ENCODE assay signal across 11 mouse cellular contexts in the genomic region with DNA sequence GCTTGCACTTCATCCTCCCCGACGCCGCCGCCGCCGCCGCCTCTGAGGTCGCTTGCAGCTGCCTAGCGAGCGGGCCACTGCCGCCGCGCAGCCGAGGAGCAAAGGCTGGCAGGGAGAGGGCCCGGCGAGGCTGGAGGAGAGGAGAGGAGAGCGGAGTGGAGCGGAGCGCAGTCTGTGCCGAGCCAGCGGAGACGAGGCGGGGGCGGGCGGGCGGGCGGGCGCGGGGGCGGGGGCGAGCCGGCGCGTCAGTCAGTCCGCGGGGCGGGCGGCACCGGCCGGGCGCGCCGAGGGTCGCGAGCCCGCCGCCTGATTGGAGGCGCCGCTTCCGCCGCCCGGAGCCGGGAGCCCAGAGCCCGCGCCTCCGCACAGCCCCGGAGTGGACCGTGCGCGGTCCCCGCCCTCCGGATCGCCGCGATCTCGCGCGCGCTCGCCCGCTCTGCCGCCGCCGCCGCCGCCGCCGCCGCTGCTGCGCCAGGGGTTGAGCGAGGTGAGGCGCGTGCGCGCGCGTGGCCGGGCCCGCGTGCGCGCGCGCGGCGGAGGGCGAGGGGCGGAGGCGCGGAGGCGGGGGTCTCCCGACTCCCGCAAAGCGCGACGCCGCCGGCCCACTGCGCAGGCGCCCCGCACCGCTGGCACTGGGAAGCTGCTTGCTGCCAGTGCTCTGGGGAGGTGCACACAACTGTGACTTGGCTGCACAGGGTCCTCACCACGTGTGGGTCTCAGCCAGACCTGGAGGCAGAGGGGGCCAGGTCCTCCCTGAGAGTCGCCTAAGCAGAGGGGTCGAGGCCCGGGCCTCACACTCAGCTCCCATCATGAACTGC. TPM values are rescaled to one million over a fixed set of nuclear protein-coding genes. Genes with fewer than 3 reads are reported as not detected.
A peak's percentile ranks its signal among the peaks of the same experiment; 100 is the strongest.
DNase-seq lines count a peak whose midpoint lies in the region; ATAC-seq and TF ChIP-seq lines count a peak whose summit lies in the region.
"Not testable (repeated sequence)": the region's sequence is repeated elsewhere in the genome, so short reads cannot be mapped to it uniquely, and the experiment has no call there.
"Had no signal": no experiment of that assay in that cellular context is flagged by ENCODE, and none has a peak within 500 bp of the region (broad histone marks: within the 10 kb centered on the region; RNA-seq: fewer than 3 reads in every experiment).

TSS of gene Nudt10 (minus strand) at position 193 of the 818 bp plus-strand sequence.

- no CpG with 5 or more reads among the region's 116 CpGs for WGBS in forebrain, embryonic 12.5 days
- WGBS in heart, embryonic 15.5 days = no CpG with 5 or more reads among the region's 116 CpGs
- WGBS in kidney, adult 2 months = 0% methylated on average over 1 of the region's 116 CpGs
- WGBS in liver, embryonic 13.5 days (ENCODE audit: insufficient replicate concordance) = no CpG with 5 or more reads among the region's 116 CpGs
- 7% methylated on average over 3 of the region's 116 CpGs for WGBS in midbrain, postnatal 0 days

- H3K4me1 ChIP-seq in forebrain, embryonic 12.5 days; heart, embryonic 15.5 days (replicated peaks); kidney, adult 2 months (ENCODE audit: control insufficient read depth, insufficient read depth, low read length); liver, embryonic 13.5 days (replicated peaks); midbrain, postnatal 0 days (ENCODE audit: insufficient read depth, low read length): not testable (repeated sequence)

- not testable (repeated sequence) for TF ChIP-seq POLR2A in kidney, adult 2 months (IDR thresholded peaks at IDR 0.05; ENCODE audit: low read depth, low read length)

- peak within 1 kb of the TSS; percentile 33; the same call in 1 of the 2 replicates for H3K9ac ChIP-seq in forebrain, embryonic 12.5 days
- not testable (repeated sequence) for H3K9ac ChIP-seq in heart, embryonic 15.5 days; liver, embryonic 13.5 days
- H3K9ac ChIP-seq in midbrain, postnatal 0 days (replicated peaks; ENCODE audit: low read length, poor library complexity, severe bottlenecking) = 0 out of 2 replicates have a peak within 1 kb of the TSS, but pooled peaks have one; percentile 44

- peak; percentile 41 for DNase-seq in cerebellum, adult 11-12 months
- peak; percentile 2 for DNase-seq in kidney, adult 2 months
- peak in 1 of 2 experiments; percentile 1 for DNase-seq in left cerebral cortex, adult 18-20 months (ENCODE audit: low spot score in 2 of 2)
- DNase-seq in liver, embryonic 13.5 days; midbrain, postnatal 0 days (ENCODE audit: low spot score): not testable (repeated sequence)
- DNase-seq in testis, postnatal 10 days (ENCODE audit: low spot score) = peak; percentile 47

- peak; percentile 88 for ATAC-seq in forebrain, embryonic 12.5 days (ENCODE audit: low FRiP score)
- peak; percentile 81 for ATAC-seq in heart, embryonic 15.5 days (replicated peaks; ENCODE audit: insufficient number of reproducible peaks, insufficient read depth, low FRiP score, low read depth)
- ATAC-seq in liver, embryonic 13.5 days (ENCODE audit: low read depth) = peak; percentile 50
- peak; percentile 91 for ATAC-seq in midbrain, postnatal 0 days (ENCODE audit: low FRiP score)

- H3K9me3 ChIP-seq in forebrain, embryonic 12.5 days; heart, embryonic 15.5 days (replicated peaks); liver, embryonic 13.5 days (replicated peaks); midbrain, postnatal 0 days (ENCODE audit: low read length): not testable (repeated sequence)

- H3K27me3 ChIP-seq in forebrain, embryonic 12.5 days; heart, embryonic 15.5 days; kidney, adult 2 months (replicated peaks; ENCODE audit: control insufficient read depth, insufficient read depth, low read length); liver, embryonic 13.5 days; midbrain, postnatal 0 days (ENCODE audit: insufficient read depth, low read length): not testable (repeated sequence)

- not testable (repeated sequence) for H3K36me3 ChIP-seq in forebrain, embryonic 12.5 days (replicated peaks); heart, embryonic 15.5 days; kidney, adult 2 months (ENCODE audit: control insufficient read depth, insufficient read depth, low read length); liver, embryonic 13.5 days; midbrain, postnatal 0 days (ENCODE audit: insufficient read depth, low read length)

- H3K4me2 ChIP-seq in forebrain, embryonic 12.5 days = peak within 1 kb of the TSS; percentile 39
- H3K4me2 ChIP-seq in heart, embryonic 15.5 days = peak within 1 kb of the TSS; percentile 57
- H3K4me2 ChIP-seq in liver, embryonic 13.5 days; midbrain, postnatal 0 days (ENCODE audit: low read depth, low read length, poor library complexity, severe bottlenecking): not testable (repeated sequence)

- H3K27ac ChIP-seq in forebrain, embryonic 12.5 days = peak within 1 kb of the TSS; percentile 73; the same call in 1 of the 2 replicates
- not testable (repeated sequence) for H3K27ac ChIP-seq in heart, embryonic 15.5 days; kidney, adult 2 months (ENCODE audit: insufficient read depth, low read depth, low read length); liver, embryonic 13.5 days; midbrain, postnatal 0 days (ENCODE audit: low read depth, low read length)

- peak within 1 kb of the TSS; percentile 35 for H3K4me3 ChIP-seq in forebrain, embryonic 12.5 days (replicated peaks)
- peak within 1 kb of the TSS; percentile 40 for H3K4me3 ChIP-seq in heart, embryonic 15.5 days
- H3K4me3 ChIP-seq in kidney, adult 2 months (ENCODE audit: insufficient read depth, low read depth, low read length); liver, embryonic 13.5 days (replicated peaks): not testable (repeated sequence)
- peak within 1 kb of the TSS; percentile 36 for H3K4me3 ChIP-seq in midbrain, postnatal 0 days (ENCODE audit: low read depth, low read length)

- TF ChIP-seq CTCF in kidney, adult 2 months (conservative IDR thresholded peaks at IDR 0.05; ENCODE audit: insufficient read depth, insufficient read length, low read depth, low read length); midbrain, postnatal 0 days (IDR thresholded peaks at IDR 0.05): not testable (repeated sequence)

RNA-seq across cellular contexts. Expression of gene Nudt10, which starts in this region (rescaled TPM):
- polyA plus RNA-seq in forebrain, embryonic 12.5 days (2016; fragmentation: Nextera tagmentation; extraction: Ambion mirVana) = 34.8 TPM in 2 replicates
- polyA plus RNA-seq in heart, embryonic 15.5 days (2015; fragmentation: Nextera tagmentation; extraction: Ambion mirVana) = 2.3 and 3.4 TPM in 2 replicates
- 0.41 and 0.86 TPM in 2 replicates for polyA plus RNA-seq in kidney, adult 2 months (2012; rRNA removed)
- 10 to 100 TPM; 24.7 to 28.5 TPM for total RNA-seq in left cerebral cortex, adult 18-20 months (2021)
- 0.43 and 0.46 TPM in 2 replicates for polyA plus RNA-seq in liver, embryonic 13.5 days (2015; fragmentation: Nextera tagmentation; extraction: Ambion mirVana)
- total RNA-seq in midbrain, postnatal 0 days (2014; rRNA removed) = 53.3 and 57.9 TPM in 2 replicates
- polyA plus RNA-seq in midbrain, postnatal 0 days (2015; fragmentation: Nextera tagmentation; extraction: Ambion mirVana) = 43.2 and 45.2 TPM in 2 replicates
- total RNA-seq: CH12.LX had no signal
- polyA plus RNA-seq: macrophage; spleen, adult 2 months had no signal

Comparison
In these comparisons a context has a peak if more than half of its experiments do, and no peak if none do; other contexts are left out.
1. Peak in DNase-seq in kidney, adult 2 months; RNA of the gene not detected or under 1 TPM.
2. Peak in ATAC-seq in liver, embryonic 13.5 days; RNA of the gene not detected or under 1 TPM.